Mouse (Mus musculus): ENCODE data around the gene Pde9a. TPM values are rescaled to one million over a fixed set of nuclear protein-coding genes. Genes with fewer than 3 reads are reported as not detected.

The Pde9a gene
- polyA plus RNA-seq, 1 experiment from 2014 or later, result 16.5 TPM

DNA sequence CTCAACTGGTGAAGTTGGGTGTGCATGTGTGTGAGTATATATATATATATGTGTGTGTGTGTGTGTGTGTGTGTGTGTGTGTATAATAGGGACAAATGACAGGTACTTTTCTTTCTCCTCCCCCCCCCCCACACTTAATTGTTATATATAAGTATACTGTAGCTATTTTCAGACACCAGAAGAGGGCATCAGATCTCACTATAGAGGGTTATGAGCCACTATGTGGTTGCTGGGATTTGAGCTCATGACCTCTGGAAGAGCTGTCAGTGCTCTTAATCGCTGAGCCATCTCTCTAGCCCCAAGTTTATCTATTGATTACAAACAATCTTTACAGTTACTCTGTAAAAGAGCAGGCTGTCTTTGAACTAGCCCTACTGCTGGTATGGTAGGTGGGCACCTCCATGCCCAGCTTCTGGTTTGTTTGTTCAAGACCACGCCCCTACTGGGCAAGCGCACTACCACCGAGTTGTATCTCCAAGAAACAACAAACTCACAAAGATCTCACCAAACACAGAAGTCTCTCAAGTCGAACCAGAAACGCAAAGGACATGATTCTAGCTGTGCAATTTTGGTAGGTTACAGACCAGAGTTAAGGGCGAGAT, 133.4 kb downstream of the Pde9a start:
- H3K4me3 ChIP-seq (replicated peaks), result peak overlapping the region; percentile 94
- 0 out of 2 replicates have a peak, but pooled peaks cover 14% of the 10 kb centered on the region for H3K36me3 ChIP-seq
- H3K9ac ChIP-seq, result no peak overlapping the region
- ATAC-seq (ENCODE audit: insufficient number of reproducible peaks, low FRiP score, low TSS enrichment, low read depth), result peak; percentile 32; the same call in 1 of the 2 replicates
- peak overlapping the region; percentile 72 for H3K27ac ChIP-seq (replicated peaks)
- H3K4me2 ChIP-seq (replicated peaks), result peak overlapping the region; percentile 68
- WGBS, result under 1% methylated on average over 7 of the region's 7 CpGs
- H3K27me3 ChIP-seq, result no peaks in the 10 kb centered on the region
- H3K9me3 ChIP-seq (replicated peaks), result no peaks in the 10 kb centered on the region
- peaks cover 21% of the 10 kb centered on the region for H3K4me1 ChIP-seq

DNA sequence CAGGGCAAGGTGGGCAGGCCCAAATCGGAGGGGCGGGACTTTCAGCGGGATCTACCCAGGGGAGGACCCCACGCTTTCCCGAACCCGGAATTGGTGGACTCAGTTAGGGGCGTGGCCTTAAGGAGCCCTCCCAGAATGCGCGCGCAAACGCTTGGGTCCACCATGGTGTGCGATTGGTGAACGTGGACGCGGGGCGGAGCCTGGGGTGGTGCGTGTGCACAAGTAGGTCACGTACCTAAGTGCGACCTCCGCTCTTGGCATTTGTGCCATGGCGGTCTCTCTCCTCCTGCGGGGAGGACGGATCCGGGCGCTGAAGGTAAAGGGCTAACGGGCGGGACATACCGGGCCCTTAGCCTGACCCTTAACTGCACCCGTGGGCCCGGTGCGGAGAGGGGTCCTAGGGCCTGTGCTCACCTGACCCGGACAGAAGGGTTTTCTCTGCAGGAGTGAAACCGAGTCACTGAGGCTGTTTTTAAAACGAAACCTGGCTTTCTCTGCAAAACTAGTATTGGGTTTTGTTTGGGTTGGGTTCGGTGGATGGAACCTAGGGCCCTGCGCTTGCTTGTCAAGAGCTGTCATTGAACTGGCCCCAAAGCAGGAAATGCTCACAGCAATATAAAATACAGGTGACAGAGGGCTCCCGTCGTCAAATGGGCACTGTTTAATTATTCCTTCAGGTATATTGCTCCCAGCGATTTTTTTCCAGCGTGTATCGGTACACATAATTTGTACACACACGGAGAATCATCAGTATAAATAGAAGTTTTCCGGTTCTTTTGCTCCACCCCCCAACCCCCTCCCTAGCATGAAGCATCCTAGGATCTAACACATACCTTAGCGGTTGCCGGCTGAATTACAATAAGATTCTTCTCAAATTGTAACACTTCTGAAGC, 134.2 kb downstream of the Pde9a start, which contains the start of the genes Wdr4 and Ndufv3:
Wdr4 (minus strand) TSS at position 35 of the 893 bp plus-strand sequence.
Ndufv3 (plus strand) TSS at position 170 of the 893 bp plus-strand sequence.
- peaks cover 21% of the 10 kb centered on the region for H3K4me1 ChIP-seq
- H3K36me3 ChIP-seq, result peaks cover 21% of the 10 kb centered on the region; the same call in 1 of the 2 replicates
- ATAC-seq (ENCODE audit: insufficient number of reproducible peaks, low FRiP score, low TSS enrichment, low read depth), result peak; percentile 98
- peak within 1 kb of the TSS; percentile 65 for H3K9ac ChIP-seq
- peak within 1 kb of the TSS; percentile 94 for H3K4me3 ChIP-seq (replicated peaks)
- no peaks in the 10 kb centered on the region for H3K27me3 ChIP-seq
- under 1% methylated on average over 45 of the region's 45 CpGs for WGBS
- peak within 1 kb of the TSS; percentile 89 for H3K27ac ChIP-seq (replicated peaks)
- no peaks in the 10 kb centered on the region for H3K9me3 ChIP-seq (replicated peaks)
- peak within 1 kb of the TSS; percentile 68 for H3K4me2 ChIP-seq (replicated peaks)

DNA sequence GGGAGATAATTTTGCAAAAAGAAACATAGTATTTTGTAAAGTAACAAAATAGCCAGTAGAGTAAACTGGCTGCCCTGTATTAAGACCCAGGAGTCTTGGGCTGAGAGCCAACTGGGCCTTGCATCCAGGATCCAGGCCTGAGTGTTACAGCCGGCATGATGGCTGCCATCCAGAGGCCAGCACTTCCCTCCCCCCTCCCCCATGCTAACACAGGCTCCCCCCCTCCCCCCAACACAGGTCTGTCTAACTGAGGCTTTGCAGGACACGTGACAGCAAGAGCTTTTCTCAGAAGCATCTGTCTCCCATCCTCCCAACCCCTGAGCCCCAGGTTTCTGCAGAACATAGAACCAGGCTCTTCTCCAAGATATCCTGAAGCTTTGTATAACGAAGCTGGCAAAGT, 134.9 kb downstream of the Pde9a start:
- Histone ChIP-seq H3K27me3 (no peaks in the 10 kb centered on the region), H3K4me1 (peaks cover 21% of the 10 kb centered on the region), H3K9me3 (replicated peaks) (no peaks in the 10 kb centered on the region)

DNA sequence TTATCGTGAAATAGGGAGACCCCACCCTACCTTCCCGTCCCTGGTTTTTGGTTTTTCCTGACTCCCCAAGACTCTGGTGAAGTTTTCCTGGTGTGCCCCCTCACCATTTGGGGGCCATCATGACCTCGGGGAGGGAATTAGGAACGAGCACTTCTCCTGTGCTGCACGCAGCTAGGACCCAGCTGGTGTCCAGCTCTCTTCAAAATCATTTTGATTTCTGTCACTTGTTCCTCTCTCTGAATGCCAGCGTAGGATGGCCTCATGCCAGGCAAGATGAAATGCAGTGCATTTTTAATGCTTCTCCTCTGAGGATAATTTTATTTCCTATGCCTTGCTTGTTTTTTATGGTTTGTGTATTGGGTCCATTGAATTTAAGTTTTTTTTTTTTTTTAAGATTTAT, 135.9 kb downstream of the Pde9a start:
- ATAC-seq (ENCODE audit: insufficient number of reproducible peaks, low FRiP score, low TSS enrichment, low read depth), result no peak
- Histone ChIP-seq H3K36me3 (peaks cover 29% of the 10 kb centered on the region), H3K4me3 (replicated peaks) (no peak overlapping the region), H3K27me3 (no peaks in the 10 kb centered on the region), H3K27ac (replicated peaks) (0 out of 2 replicates have a peak overlapping the region, but pooled peaks have one; percentile 22), H3K9me3 (replicated peaks) (no peaks in the 10 kb centered on the region), H3K4me2 (replicated peaks) (no peak overlapping the region), H3K4me1 (peaks cover 21% of the 10 kb centered on the region), H3K9ac (no peak overlapping the region)
- 82% methylated on average over 6 of the region's 6 CpGs for WGBS

More for the DNA sequence above, 134.9 kb downstream of the Pde9a start:
- H3K4me2 ChIP-seq (replicated peaks), result peak overlapping the region; percentile 68
- peak overlapping the region; percentile 94 for H3K4me3 ChIP-seq (replicated peaks)
- WGBS, result 10% methylated on average over 3 of the region's 3 CpGs
- H3K9ac ChIP-seq, result peak overlapping the region; percentile 65; the same call in 1 of the 2 replicates
- H3K27ac ChIP-seq (replicated peaks), result peak overlapping the region; percentile 89; the same call in 1 of the 2 replicates
- peaks cover 26% of the 10 kb centered on the region; the same call in 1 of the 2 replicates for H3K36me3 ChIP-seq
- no peak for ATAC-seq (ENCODE audit: insufficient number of reproducible peaks, low FRiP score, low TSS enrichment, low read depth)

DNA sequence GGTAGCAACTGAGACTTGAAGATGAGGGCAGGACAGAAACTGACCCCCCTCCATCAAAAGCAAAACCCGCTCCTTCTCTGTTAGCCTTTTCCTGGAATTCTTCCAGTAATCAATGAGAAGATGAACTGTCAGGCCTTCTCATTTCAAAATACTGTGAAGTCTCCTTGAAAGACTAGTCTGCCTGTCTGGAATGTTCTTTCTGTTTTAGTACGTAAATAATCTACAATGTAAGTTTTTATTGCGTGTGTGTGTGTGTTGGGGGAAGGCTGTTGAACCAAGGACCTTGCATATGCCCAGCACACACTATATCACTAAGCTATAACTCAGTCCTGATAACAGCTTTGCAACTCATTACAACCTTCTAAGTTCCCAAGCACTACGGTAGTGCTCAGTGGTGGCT, 139.1 kb downstream of the Pde9a start:
- H3K27me3 ChIP-seq, result no peaks in the 10 kb centered on the region
- no peak overlapping the region for H3K4me3 ChIP-seq (replicated peaks)
- no peaks in the 10 kb centered on the region for H3K9me3 ChIP-seq (replicated peaks)
- ATAC-seq (ENCODE audit: insufficient number of reproducible peaks, low FRiP score, low TSS enrichment, low read depth), result no peak
- WGBS, result 93% methylated on average over 4 of the region's 4 CpGs
- no peak overlapping the region for H3K9ac ChIP-seq
- peaks cover 15% of the 10 kb centered on the region for H3K4me1 ChIP-seq
- no peak overlapping the region for H3K4me2 ChIP-seq (replicated peaks)
- peaks cover 50% of the 10 kb centered on the region for H3K36me3 ChIP-seq
- no peak overlapping the region for H3K27ac ChIP-seq (replicated peaks)

DNA sequence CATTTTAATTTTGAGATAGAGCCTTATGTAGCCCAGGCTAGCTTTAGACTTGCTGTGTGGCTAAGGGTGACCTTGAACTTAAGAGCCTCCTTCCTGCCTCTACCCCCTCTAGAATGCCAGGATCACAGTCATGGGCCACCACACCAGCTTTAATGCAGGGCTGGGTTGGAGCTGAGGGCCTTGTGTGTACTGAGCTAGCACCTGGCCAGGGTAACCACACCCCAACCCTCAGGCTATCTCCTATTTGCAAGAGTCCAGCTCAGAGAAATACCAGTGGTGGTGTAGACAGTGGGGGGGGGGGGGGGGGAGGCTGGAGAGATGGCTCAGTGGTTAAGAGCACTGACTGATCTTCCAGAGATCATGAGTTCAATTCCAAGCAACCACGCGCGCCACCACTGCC, 139.8 kb downstream of the Pde9a start:
- no peak overlapping the region for H3K4me2 ChIP-seq (replicated peaks)
- no peak overlapping the region for H3K4me3 ChIP-seq (replicated peaks)
- peaks cover 50% of the 10 kb centered on the region for H3K36me3 ChIP-seq
- peaks cover 12% of the 10 kb centered on the region for H3K4me1 ChIP-seq
- no peaks in the 10 kb centered on the region for H3K27me3 ChIP-seq
- no peak overlapping the region for H3K27ac ChIP-seq (replicated peaks)
- H3K9ac ChIP-seq, result no peak overlapping the region
- 89% methylated on average over 3 of the region's 3 CpGs for WGBS
- no peak for ATAC-seq (ENCODE audit: insufficient number of reproducible peaks, low FRiP score, low TSS enrichment, low read depth)
- no peaks in the 10 kb centered on the region for H3K9me3 ChIP-seq (replicated peaks)

Other genes starting within 250 kb of the Pde9a start
- 0.32 and 0.61 TPM in 2 replicates for gene Tff2, start 241.9 kb upstream of the Pde9a start, polyA plus RNA-seq (2015; fragmentation: Nextera tagmentation; extraction: Ambion mirVana)
- not detected in 2 replicates for gene Tff1, start 220.9 kb upstream of the Pde9a start, polyA plus RNA-seq (2015; fragmentation: Nextera tagmentation; extraction: Ambion mirVana)
- gene Tmprss3, start 187.2 kb upstream of the Pde9a start, polyA plus RNA-seq (2015; fragmentation: Nextera tagmentation; extraction: Ambion mirVana), result 0.05 TPM in 1 of 2 replicates, not detected in the other
- gene Ubash3a, start 178.3 kb upstream of the Pde9a start, polyA plus RNA-seq (2015; fragmentation: Nextera tagmentation; extraction: Ambion mirVana), result 0.28 and 0.70 TPM in 2 replicates
- 19.6 and 34.3 TPM in 2 replicates for gene Rsph1, start 108.8 kb upstream of the Pde9a start, polyA plus RNA-seq (2015; fragmentation: Nextera tagmentation; extraction: Ambion mirVana)
- 4.6 and 5.8 TPM in 2 replicates for gene Slc37a1, start 99.4 kb upstream of the Pde9a start, polyA plus RNA-seq (2015; fragmentation: Nextera tagmentation; extraction: Ambion mirVana)
- gene Wdr4, start 133.8 kb downstream of the Pde9a start, polyA plus RNA-seq (2015; fragmentation: Nextera tagmentation; extraction: Ambion mirVana), result 32.7 and 34.9 TPM in 2 replicates
- gene Ndufv3, start 133.9 kb downstream of the Pde9a start, polyA plus RNA-seq (2015; fragmentation: Nextera tagmentation; extraction: Ambion mirVana), result 271 and 272 TPM in 2 replicates
- gene Pknox1, start 178.5 kb downstream of the Pde9a start, polyA plus RNA-seq (2015; fragmentation: Nextera tagmentation; extraction: Ambion mirVana), result 26.6 and 28.2 TPM in 2 replicates

All from embryonic facial prominence, embryonic 15.5 days (tissue).